Mouse (Mus musculus): ENCODE measurements at regions not wholly inside any gene's neighbourhood (a gene's known extent, or its start where the extent isn't known, plus 50 kb on each side); places are given as distances from the start of the nearest gene placed in this dataset.

- H3K27ac ChIP-seq (replicated peaks; ENCODE audit: insufficient read depth, low read depth, low read length): no peak overlapping the region
These were observed 320.9 kb upstream of the Mpdz start for GRCm38 (mm10) chr4:81763311-81764025.

DNA sequence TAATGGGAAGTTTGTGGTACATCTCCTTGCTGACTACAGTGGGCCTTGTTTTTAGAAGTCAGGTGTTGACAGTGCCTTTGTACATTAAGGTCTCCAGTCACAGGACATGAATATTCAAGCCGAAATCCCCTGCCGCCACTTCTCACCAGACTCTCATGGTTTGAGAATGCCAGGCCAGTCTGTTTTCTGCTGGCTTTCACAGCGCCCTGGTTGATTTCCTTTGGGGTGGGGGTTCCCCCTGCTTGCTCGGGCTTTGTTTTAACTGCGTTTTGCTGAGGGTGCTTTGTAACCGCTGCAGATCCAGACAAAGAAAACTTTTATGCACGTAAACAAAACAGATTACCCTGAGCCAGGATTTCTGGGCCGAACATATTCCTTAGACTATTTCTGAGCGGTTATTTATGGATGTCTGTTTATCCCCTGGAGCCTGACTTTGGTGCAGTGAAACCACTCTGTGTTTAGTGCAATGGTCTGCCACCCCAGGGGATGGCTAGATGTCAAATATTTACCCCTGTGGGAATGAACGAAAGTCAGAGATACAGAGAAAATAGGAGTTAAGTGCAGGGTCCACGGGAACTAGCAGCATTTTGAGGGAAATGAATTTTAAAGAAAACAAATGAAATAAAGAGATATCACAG is 320.1 kb upstream of the Mpdz start:
- H3K27ac ChIP-seq (replicated peaks; ENCODE audit: insufficient read depth, low read depth, low read length): no peak overlapping the region
- H3K36me3 ChIP-seq (ENCODE audit: control insufficient read depth, insufficient read depth, low read length): no peaks in the 10 kb centered on the region
- H3K4me3 ChIP-seq (ENCODE audit: insufficient read depth, low read depth, low read length): no peak overlapping the region
- WGBS: 63% methylated on average over 11 of the region's 11 CpGs
- H3K9ac ChIP-seq (ENCODE audit: low read depth, low read length): no peak overlapping the region
- no peaks in the 10 kb centered on the region; the same call in none of the 2 replicates for H3K4me1 ChIP-seq (ENCODE audit: control insufficient read depth, insufficient read depth, low read length)
- TF ChIP-seq POLR2A (IDR thresholded peaks at IDR 0.05; ENCODE audit: extremely low read depth, insufficient read depth, low read length) (no peak), CTCF (IDR thresholded peaks at IDR 0.05; ENCODE audit: low read depth, low read length) (no peak)
- no peaks in the 10 kb centered on the region for H3K79me2 ChIP-seq (ENCODE audit: control insufficient read depth, insufficient read depth, low read length)
- H3K27me3 ChIP-seq (ENCODE audit: control insufficient read depth, insufficient read depth, low read length): no peaks in the 10 kb centered on the region
- DNase-seq (ENCODE audit: extremely low read depth, low read depth, low spot score): no peak

More at GRCm38 (mm10) chr4:81763311-81764025, 320.9 kb upstream of the Mpdz start:
- no peak for DNase-seq (ENCODE audit: extremely low read depth, low read depth, low spot score)
- Histone ChIP-seq H3K27me3 (ENCODE audit: control insufficient read depth, insufficient read depth, low read length) (no peaks in the 10 kb centered on the region), H3K9ac (ENCODE audit: low read depth, low read length) (no peak overlapping the region), H3K79me2 (ENCODE audit: control insufficient read depth, insufficient read depth, low read length) (no peaks in the 10 kb centered on the region), H3K4me1 (ENCODE audit: control insufficient read depth, insufficient read depth, low read length) (no peaks in the 10 kb centered on the region; the same call in none of the 2 replicates), H3K4me3 (ENCODE audit: insufficient read depth, low read depth, low read length) (no peak overlapping the region), H3K36me3 (ENCODE audit: control insufficient read depth, insufficient read depth, low read length) (no peaks in the 10 kb centered on the region)
- TF ChIP-seq CTCF (IDR thresholded peaks at IDR 0.05; ENCODE audit: low read depth, low read length) (no peak), POLR2A (IDR thresholded peaks at IDR 0.05; ENCODE audit: extremely low read depth, insufficient read depth, low read length) (no peak)
- 68% methylated on average over 10 of the region's 10 CpGs for WGBS

DNA sequence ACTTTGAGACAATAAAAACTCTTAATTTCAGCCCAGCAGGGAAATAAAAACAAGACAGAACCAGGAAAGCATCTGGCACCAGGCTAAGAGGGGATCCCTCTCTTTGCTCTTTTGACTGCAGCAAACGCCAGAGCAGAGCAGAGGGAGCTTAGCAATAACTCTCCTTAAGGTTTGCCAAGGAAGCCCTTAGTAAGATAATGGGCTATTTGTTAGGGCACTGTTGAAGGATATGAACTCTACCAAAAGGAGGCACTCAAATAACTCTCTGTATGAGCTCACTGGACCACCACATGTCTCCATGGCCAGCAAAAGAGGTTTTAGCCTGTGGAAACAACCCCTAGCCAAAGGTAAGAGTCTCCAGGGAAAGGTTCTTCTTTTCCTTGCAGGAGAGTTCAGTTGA is 315.3 kb upstream of the Mpdz start:
- no peaks in the 10 kb centered on the region for H3K79me2 ChIP-seq (ENCODE audit: control insufficient read depth, insufficient read depth, low read length)
- no peaks in the 10 kb centered on the region for H3K4me1 ChIP-seq (ENCODE audit: control insufficient read depth, insufficient read depth, low read length)
- no peak overlapping the region for H3K9ac ChIP-seq (ENCODE audit: low read depth, low read length)
- no peak overlapping the region for H3K27ac ChIP-seq (replicated peaks; ENCODE audit: insufficient read depth, low read depth, low read length)
- no peak for DNase-seq (ENCODE audit: extremely low read depth, low read depth, low spot score)
- TF ChIP-seq CTCF (IDR thresholded peaks at IDR 0.05; ENCODE audit: low read depth, low read length): no peak
- TF ChIP-seq POLR2A (IDR thresholded peaks at IDR 0.05; ENCODE audit: extremely low read depth, insufficient read depth, low read length): no peak
- 71% methylated on average over 1 of the region's 1 CpGs for WGBS
- no peaks in the 10 kb centered on the region for H3K27me3 ChIP-seq (ENCODE audit: control insufficient read depth, insufficient read depth, low read length)
- no peaks in the 10 kb centered on the region for H3K36me3 ChIP-seq (ENCODE audit: control insufficient read depth, insufficient read depth, low read length)
- H3K4me3 ChIP-seq (ENCODE audit: insufficient read depth, low read depth, low read length): no peak overlapping the region

DNA sequence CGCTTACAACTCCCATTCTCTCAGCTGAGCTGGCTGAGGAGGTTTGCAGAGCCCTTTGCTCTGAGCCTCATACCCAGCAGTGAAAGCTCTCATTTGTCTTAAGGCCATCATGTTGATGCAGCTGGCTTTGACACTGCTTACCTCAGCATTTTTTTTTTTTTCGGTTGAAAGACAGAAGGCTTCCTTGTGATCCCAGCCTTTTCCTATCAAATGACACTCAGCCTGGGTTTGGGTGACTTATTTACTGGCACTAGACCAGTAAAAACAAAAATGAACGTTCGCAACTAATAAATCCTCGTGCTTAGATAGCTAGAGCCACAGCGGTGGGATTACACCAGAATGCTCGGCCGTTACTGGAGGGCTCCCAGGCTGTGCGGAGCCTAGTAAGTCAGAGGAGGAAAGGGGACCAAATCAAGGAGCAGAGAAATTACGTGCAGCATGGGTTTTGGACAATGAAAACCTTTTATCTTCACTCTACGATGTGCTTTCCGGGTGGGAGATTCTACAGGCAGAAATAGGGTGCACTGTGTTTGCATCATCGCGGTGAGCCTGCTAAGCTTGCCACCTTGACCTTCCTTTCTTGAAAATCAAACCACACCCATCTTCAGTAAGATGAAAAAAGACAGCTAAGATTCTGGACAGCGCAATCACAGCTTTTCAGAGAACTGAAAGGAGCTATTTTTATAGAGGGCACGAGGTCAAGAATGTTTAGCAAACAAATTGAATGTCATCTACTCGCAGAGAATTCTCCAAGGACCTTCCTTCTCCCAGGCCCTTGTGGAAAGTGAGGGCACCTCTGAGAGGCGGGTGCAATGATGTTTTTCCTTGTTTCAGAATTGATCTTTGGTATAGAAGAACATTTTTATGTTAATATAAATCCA is 302.3 kb upstream of the Mpdz start:
- H3K27ac ChIP-seq (replicated peaks; ENCODE audit: insufficient read depth, low read depth, low read length): peak overlapping the region; percentile 59
- WGBS: 63% methylated on average over 18 of the region's 18 CpGs

DNA sequence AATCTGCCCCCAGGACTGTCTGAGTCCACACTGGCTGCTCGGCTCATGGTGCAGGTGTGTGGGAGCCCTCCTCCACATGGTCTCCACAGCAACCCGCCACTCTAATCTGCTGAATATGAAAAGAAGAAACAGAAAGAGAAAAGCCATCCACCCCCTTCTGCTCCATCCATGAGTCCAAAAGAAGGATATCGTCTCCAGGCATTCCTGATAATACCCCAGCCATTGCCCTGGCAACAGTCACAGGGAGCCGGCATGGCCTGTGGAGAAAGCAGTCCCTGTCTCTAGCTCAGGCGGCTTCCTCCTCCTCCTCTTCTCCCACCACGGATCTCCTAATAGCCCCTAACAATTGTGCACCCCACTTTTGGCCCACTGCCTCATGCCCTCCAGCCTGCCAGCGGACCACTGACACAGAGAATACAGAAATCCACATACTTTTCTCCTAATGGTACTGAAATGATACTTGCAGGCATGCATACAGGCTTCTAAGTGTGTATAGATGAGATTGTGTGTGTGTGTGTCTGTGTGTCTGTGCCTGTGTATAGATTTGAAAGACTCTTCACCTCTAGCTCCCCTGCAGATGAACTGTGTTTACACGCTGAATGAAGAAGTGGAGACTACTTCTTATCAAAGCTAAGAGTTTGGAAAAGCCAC is 301.5 kb upstream of the Mpdz start:
- no peaks in the 10 kb centered on the region for H3K36me3 ChIP-seq (ENCODE audit: control insufficient read depth, insufficient read depth, low read length)
- peak overlapping the region; percentile 33; the same call in 1 of the 2 replicates for H3K27ac ChIP-seq (replicated peaks; ENCODE audit: insufficient read depth, low read depth, low read length)
- H3K79me2 ChIP-seq (ENCODE audit: control insufficient read depth, insufficient read depth, low read length): no peaks in the 10 kb centered on the region
- H3K27me3 ChIP-seq (ENCODE audit: control insufficient read depth, insufficient read depth, low read length): no peaks in the 10 kb centered on the region
- H3K4me1 ChIP-seq (ENCODE audit: control insufficient read depth, insufficient read depth, low read length): no peaks in the 10 kb centered on the region
- WGBS: 68% methylated on average over 8 of the region's 8 CpGs
- DNase-seq (ENCODE audit: extremely low read depth, low read depth, low spot score): no peak
- no peak overlapping the region for H3K4me3 ChIP-seq (ENCODE audit: insufficient read depth, low read depth, low read length)
- TF ChIP-seq CTCF (IDR thresholded peaks at IDR 0.05; ENCODE audit: low read depth, low read length) (no peak), POLR2A (IDR thresholded peaks at IDR 0.05; ENCODE audit: extremely low read depth, insufficient read depth, low read length) (no peak)
- no peak overlapping the region for H3K9ac ChIP-seq (ENCODE audit: low read depth, low read length)

More for the DNA sequence above, 302.3 kb upstream of the Mpdz start:
- Histone ChIP-seq H3K27me3 (ENCODE audit: control insufficient read depth, insufficient read depth, low read length) (no peaks in the 10 kb centered on the region), H3K4me1 (ENCODE audit: control insufficient read depth, insufficient read depth, low read length) (no peaks in the 10 kb centered on the region), H3K4me3 (ENCODE audit: insufficient read depth, low read depth, low read length) (no peak overlapping the region), H3K36me3 (ENCODE audit: control insufficient read depth, insufficient read depth, low read length) (no peaks in the 10 kb centered on the region), H3K9ac (ENCODE audit: low read depth, low read length) (no peak overlapping the region; the same call in 1 of the 2 replicates), H3K79me2 (ENCODE audit: control insufficient read depth, insufficient read depth, low read length) (no peaks in the 10 kb centered on the region)
- peak; percentile 29 for DNase-seq (ENCODE audit: extremely low read depth, low read depth, low spot score)
- no peak for TF ChIP-seq POLR2A (IDR thresholded peaks at IDR 0.05; ENCODE audit: extremely low read depth, insufficient read depth, low read length)
- no peak for TF ChIP-seq CTCF (IDR thresholded peaks at IDR 0.05; ENCODE audit: low read depth, low read length)

Measured in liver, adult 2 months (tissue).